Mouse (Mus musculus): ENCODE measurements around the gene Ankrd34a.

- TF ChIP-seq CTCF (conservative IDR thresholded peaks at IDR 0.05; ENCODE audit: low read length) (no peak), POU5F1 (IDR thresholded peaks at IDR 0.05; ENCODE audit: borderline replicate concordance, low read length) (no peak)
These were observed 6.9 kb downstream of the Ankrd34a start for GRCm38 (mm10) chr3:96603311-96603710.

Measured in E14TG2a.4 (cell line).